8 mouse cellular contexts compared by ENCODE assay signal in the genomic region with DNA sequence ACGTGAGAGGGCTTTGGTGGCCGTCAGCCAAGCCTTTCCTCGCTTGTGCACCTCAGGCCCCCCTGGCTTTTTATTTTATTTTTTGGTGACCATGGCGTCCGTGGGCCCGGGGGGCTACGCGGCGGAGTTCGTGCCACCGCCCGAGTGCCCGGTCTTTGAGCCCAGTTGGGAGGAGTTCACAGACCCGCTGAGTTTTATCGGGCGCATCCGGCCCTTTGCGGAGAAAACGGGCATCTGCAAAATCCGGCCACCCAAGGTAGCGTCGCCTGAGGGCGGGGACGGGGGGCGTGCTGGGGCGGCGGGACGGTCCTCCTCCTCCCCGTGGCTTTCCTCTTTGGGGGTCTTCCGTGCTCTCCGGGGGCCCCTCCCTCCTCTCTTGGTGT. TPM values are rescaled to one million over a fixed set of nuclear protein-coding genes. Genes with fewer than 3 reads are reported as not detected.
DNase-seq lines count a peak whose midpoint lies in the region; ATAC-seq lines count a peak whose summit lies in the region.

No protein-coding gene starts in this region.

- peak overlapping the region; percentile 93 for H3K27ac ChIP-seq in liver, embryonic 13.5 days

- H3K9me3 ChIP-seq in liver, embryonic 13.5 days (replicated peaks), result no peaks in the 10 kb centered on the region

- H3K36me3 ChIP-seq in liver, embryonic 13.5 days, result peaks cover 28% of the 10 kb centered on the region
- H3K36me3 ChIP-seq in splenic B cell, adult 2 months (ENCODE audit: control insufficient read depth, insufficient read depth, low read length, poor library complexity, severe bottlenecking), result peaks cover 14% of the 10 kb centered on the region; the same call in 1 of the 2 replicates

- H3K9ac ChIP-seq in liver, embryonic 13.5 days, result peak overlapping the region; percentile 93

- peak overlapping the region; percentile 99 for H3K4me3 ChIP-seq in liver, embryonic 13.5 days (replicated peaks)

- ATAC-seq in cerebellum, adult (ENCODE audit: insufficient number of reproducible peaks, low FRiP score, low TSS enrichment), result 0 out of 2 replicates have a peak, but pooled peaks have one; percentile 11
- ATAC-seq in liver, embryonic 13.5 days (ENCODE audit: low read depth), result peak; percentile 33

- peaks cover 24% of the 10 kb centered on the region for H3K4me1 ChIP-seq in liver, embryonic 13.5 days (replicated peaks)

- no peak for DNase-seq in cerebellum, adult 11-12 months
- DNase-seq in urinary bladder, postnatal 25 days (ENCODE audit: low spot score), result peak; percentile 17
- DNase-seq in urinary bladder, postnatal 36 days (ENCODE audit: low spot score in 2 of 2), result no peak
- DNase-seq in liver, embryonic 13.5 days, result peak; percentile 49
- DNase-seq in splenic B cell, adult 2 months (ENCODE audit: low read depth, low spot score), result peak; percentile 46
- DNase-seq in layer of hippocampus, adult 9-10 months (ENCODE audit: low spot score), result no peak
- no peak for DNase-seq in MN1 (ENCODE audit: low spot score)

- H3K4me2 ChIP-seq in liver, embryonic 13.5 days, result peak overlapping the region; percentile 91

- 2% methylated on average over 31 of the region's 31 CpGs for WGBS in liver, embryonic 13.5 days (ENCODE audit: insufficient replicate concordance)

- H3K27me3 ChIP-seq in liver, embryonic 13.5 days, result no peaks in the 10 kb centered on the region
- no peaks in the 10 kb centered on the region for H3K27me3 ChIP-seq in splenic B cell, adult 2 months (ENCODE audit: control insufficient read depth, insufficient read depth, low read length, poor library complexity, severe bottlenecking)

RNA-seq across cellular contexts. Expression of gene Ccdc77, which starts 0.3 kb away (rescaled TPM):
- polyA plus RNA-seq in liver, embryonic 13.5 days (2015; fragmentation: Nextera tagmentation; extraction: Ambion mirVana), result 17.2 and 21.0 TPM in 2 replicates

RNA-seq across cellular contexts. Expression of gene Kdm5a, which starts 0.6 kb away (rescaled TPM):
- polyA plus RNA-seq in liver, embryonic 13.5 days (2015; fragmentation: Nextera tagmentation; extraction: Ambion mirVana), result 21.8 and 24.9 TPM in 2 replicates

Comparison
In these comparisons a context has a peak if more than half of its experiments do, and no peak if none do; other contexts are left out.
1. DNase-seq: peak in urinary bladder, postnatal 25 days (single experiment), liver, embryonic 13.5 days (single experiment) and splenic B cell, adult 2 months (single experiment); none in cerebellum, adult 11-12 months (single experiment), urinary bladder, postnatal 36 days (0 of 2), layer of hippocampus, adult 9-10 months (single experiment) and MN1 (single experiment).